Mouse (Mus musculus) thymus, adult 2 months (tissue): Measurements from ENCODE around the gene Cpe.

Experiments
- CTCF ChIP-seq: fragments of 200-500 bp; IDR thresholded peaks from 2 replicates; pipeline ENCODE4 v1.5.1; 2012; ENCODE audit warnings: mild to moderate bottlenecking, control low read depth, low read length, moderate library complexity, borderline replicate concordance; ENCODE audit not compliant: control insufficient read depth, poor library complexity, insufficient read depth; ENCODE audit errors: extremely low read depth
- POLR2A ChIP-seq: fragments of 200-500 bp; IDR thresholded peaks from 2 replicates; pipeline ENCODE4 v1.6.1; 2012; ENCODE audit warnings: mild to moderate bottlenecking, low read length, control low read depth, moderate library complexity; ENCODE audit not compliant: control insufficient read depth, poor library complexity, insufficient read depth; ENCODE audit errors: extremely low read depth

GRCm38 (mm10) chr8:64732596-64732995 lies 39.7 kb upstream of the Cpe start:
- no peak for TF ChIP-seq POLR2A
- no peak for TF ChIP-seq CTCF
